Mouse (Mus musculus) CH12F3 (cell line): Measurements from ENCODE around the gene Stard13.

Experiments
- in situ Hi-C: fragments of 300-500 bp; cut with MboI; formaldehyde crosslinking; loops from 2 replicates; pipeline ENCODE4 v1.14.3; 2020; ENCODE audit warnings: low sequenced_read_pairs

Stard13 gene

GRCm38 (mm10) chr5:151230427-151230826, 3.2 kb downstream of the Stard13 start:
- in situ Hi-C loops: no loop called here

DNA sequence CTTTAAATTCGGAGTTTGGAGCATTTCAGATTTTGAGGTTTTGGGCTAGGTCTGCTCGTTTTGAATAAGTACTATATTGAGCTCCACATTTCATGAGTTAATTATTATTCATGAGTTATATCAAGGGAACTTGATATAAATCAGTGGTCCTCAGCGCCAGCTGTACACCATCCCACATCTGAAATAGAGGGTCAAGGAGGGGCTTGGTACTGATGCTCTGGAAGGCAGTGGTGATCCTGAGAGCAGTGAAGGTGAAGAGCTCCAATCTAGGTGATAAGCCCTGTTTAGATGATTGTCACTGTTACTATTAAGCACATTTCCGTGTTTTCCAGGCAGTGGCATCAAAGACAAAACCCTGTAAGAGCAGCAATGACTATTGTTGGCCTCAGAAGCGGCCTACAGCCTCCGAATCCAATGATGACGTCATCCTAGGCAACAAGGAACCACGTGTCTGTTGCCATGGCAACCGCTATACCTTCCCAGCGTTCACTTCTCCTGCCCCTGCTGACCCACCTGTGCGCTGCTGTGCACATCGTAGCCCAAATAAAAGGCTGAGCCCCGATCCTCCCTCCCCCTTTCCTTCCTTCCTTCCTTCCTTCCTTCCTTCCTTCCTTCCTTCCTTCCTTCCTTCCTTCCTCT, 5.2 kb downstream of the Stard13 start:
- in situ Hi-C loops: no loop called here

DNA sequence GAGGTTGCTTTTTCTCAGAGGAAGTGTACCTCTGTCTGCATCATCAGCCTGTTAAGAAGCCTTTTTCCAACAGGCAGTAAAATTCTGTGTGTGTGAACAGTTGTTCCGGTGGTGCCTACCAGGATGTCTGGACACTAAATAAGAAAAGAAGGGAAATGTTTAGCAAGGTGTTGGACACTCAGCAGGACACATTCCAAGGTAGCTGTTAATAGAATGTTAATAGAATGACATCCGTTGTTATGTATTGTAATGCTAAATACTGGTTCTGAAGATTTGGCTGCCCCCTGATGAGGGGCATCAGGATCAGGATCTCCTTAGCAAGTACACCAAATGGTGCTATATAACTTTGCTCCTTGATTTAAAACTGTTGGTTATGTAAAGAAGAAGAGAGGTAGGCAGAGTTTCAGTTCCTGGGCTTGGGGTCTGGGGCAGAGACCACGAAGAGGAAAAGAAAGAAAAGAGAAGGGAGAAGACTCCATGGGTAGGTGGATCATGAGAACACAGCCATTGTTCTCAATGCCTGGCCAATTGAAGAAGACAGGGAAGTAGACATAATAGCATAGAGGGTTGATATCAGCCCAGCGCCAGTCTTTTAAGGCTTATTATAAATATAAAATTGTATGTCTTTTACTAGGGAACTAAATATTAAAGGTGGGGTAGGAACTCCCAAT, 9.8 kb downstream of the Stard13 start:
- in situ Hi-C loops: no loop called here

DNA sequence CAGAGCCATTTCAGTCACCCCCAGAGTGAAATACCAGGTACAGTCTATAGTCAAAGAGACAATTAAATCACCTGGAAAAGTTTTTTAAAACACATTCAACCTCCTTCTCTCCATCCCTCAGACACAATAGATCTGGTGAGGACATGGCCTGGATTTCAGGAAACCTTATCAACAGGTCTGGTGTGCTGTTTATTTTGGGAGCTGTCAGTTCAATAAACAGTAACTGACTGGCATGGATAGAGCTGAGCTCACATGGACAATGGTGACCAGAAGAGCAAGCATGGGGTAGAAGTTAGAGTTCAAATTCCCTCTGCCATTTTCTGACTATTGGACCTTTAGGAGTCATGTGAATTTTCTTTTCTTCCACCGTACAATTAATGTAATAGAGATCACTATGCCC, 10.8 kb downstream of the Stard13 start:
- in situ Hi-C loops: no loop called here

- in situ Hi-C loops: no loop called here
Observed at GRCm38 (mm10) chr5:151218689-151219115, 14.9 kb downstream of the Stard13 start.

DNA sequence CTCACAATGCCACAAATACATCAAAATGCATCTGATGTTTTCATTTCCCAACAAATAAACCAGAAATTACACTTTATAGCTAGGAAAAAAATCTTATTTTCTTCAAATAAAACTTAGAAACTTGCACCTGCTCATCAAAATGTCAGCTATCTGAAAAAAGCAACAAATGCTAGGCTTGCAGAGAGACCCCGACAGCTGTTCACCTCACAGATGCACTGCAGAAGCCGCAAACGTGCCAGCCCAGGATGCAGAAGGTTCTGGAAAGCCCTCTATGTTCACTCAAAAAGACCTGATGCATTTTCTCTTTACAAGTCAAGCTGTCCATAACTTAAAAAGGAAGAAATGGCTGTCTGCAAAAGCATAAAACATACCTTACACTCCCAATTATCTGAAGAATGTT, 20.5 kb downstream of the Stard13 start:
- in situ Hi-C loops: no loop called here

GRCm38 (mm10) chr5:151210869-151211268, 22.8 kb downstream of the Stard13 start:
- in situ Hi-C loops: no loop called here

DNA sequence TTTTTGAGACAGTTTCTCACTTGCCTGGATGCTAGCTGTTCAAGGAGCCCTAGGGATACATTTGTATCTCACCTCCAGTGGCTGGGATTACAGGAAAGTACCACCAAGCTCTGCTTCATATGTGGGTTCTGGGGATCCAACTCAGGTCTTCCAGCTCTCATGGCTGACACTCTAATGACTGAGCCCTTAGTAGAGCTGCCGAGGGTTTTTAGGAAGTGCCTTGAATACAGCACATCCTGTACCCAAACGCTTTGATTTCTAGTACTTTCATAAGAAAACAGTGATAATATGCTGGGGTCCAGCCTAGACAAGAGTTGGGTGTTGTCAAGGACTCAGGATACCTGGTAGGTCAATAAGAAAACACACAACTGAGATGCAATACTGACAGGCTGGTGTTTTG, 23.6 kb downstream of the Stard13 start:
- in situ Hi-C loops: no loop called here

DNA sequence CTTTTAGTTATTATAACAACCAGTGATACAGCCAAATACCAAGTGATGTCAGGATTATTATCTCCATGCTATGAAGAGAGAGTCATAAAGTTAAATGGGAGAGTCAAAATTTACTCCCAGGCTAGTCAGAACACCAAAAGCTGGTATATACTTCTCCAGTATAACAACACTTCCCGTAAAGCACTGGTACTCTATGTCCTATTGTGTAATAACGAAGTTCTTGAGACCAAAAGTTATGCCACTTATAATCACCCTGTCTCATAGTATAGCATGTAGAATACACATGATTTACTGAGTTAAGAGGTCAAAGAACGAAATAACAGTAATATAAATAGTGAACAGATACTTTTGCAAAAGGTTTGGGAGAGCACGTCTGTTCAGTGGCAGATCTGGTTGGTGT, 28.6 kb downstream of the Stard13 start:
- in situ Hi-C loops: no loop called here

GRCm38 (mm10) chr5:151202925-151203324, 30.7 kb downstream of the Stard13 start:
- in situ Hi-C loops: no loop called here

DNA sequence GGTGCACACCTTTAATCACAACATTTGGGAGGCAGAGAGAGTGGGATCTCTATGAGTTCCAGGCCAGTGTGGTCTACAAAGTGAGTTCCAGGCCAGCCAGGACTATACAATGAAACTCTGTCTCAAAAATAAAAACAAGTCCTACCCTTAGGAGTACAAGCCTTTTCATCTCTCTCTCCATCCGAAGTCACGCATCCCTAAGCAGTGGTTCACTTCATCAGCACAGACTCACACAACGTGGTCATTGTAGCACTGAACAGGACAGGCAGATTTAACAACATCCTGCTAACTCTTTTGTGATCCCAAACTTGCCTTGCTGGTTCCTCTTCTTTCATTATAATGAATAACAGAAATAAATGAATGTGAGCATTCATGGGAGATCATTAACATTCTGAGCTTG, 32.4 kb downstream of the Stard13 start:
- in situ Hi-C loops: no loop called here

GRCm38 (mm10) chr5:151199235-151199634, 34.4 kb downstream of the Stard13 start:
- in situ Hi-C loops: no loop called here

- in situ Hi-C loops: no loop called here
Observed at GRCm38 (mm10) chr5:151196603-151197272, 36.9 kb downstream of the Stard13 start.

- in situ Hi-C loops: no loop called here
Observed at GRCm38 (mm10) chr5:151193885-151194520, 39.6 kb downstream of the Stard13 start.

- in situ Hi-C loops: no loop called here
Observed at GRCm38 (mm10) chr5:151192266-151192665, 41.4 kb downstream of the Stard13 start.

GRCm38 (mm10) chr5:151190764-151191163, 42.9 kb downstream of the Stard13 start:
- in situ Hi-C loops: no loop called here

DNA sequence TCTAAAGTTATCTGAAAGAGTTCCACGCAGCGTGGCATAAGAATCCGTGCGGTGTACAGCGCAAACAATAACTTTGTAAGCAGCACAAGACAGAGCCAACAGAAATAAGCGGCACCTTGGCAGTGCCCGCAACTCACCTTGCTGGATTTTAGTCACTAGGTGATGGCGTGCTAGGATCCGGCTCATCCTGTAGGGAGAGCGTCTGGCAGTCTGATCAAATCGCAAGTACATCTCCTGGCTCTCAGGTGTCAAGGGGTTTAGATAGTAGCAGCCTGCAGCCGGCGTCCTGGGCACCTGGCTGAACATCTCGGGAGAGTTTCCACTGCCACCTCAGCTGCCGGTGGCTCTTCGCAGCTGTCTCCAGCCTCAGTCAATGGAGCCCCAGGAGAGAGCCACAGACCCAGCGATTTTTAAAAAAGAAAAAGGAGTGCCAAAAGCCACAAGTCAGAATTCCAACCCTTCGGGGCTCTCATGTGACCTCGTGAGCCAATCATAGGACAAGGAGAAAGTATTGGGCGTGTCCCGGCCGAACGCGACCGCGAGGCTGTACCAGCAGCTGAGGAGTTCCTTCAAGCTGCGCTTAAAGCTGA, 43.8 kb downstream of the Stard13 start:
- in situ Hi-C loops: no loop called here

DNA sequence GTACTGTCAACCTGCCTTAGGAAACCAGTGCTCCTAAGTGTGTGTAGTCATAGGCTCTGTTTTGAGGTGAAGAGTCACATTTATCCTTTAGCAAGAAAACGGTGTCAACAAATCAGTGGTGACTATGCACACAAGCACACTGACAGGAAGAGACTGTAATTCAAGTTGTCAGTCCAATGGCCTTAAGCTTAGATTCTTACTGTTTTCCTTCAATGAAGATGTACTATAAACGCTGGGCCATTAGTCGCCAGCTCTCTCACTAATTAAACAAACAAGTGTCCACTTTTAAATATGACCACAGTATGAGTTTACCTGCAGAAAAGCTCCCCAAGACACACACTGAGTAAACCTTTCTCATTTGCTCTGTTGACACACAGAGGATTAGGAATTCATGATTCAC, 44.3 kb downstream of the Stard13 start:
- in situ Hi-C loops: no loop called here

DNA sequence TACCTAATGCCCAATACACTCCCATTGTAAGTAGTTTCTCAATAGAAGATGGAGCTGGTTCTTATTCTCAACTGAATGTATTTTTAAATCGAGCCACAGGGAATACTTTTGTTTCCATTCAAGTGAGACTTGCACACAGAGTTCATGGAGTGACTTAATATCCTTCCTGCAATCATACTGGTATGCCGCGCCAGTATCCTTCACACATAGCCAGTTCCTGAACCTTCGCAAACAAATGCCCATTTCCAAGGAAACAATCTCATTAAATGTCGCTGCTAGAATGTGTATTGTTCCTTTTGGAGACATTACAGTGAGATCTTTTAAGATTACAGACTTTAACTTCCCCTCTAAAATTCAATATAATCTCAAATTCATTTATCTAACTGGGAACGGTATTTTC, 45.0 kb downstream of the Stard13 start:
- in situ Hi-C loops: no loop called here

DNA sequence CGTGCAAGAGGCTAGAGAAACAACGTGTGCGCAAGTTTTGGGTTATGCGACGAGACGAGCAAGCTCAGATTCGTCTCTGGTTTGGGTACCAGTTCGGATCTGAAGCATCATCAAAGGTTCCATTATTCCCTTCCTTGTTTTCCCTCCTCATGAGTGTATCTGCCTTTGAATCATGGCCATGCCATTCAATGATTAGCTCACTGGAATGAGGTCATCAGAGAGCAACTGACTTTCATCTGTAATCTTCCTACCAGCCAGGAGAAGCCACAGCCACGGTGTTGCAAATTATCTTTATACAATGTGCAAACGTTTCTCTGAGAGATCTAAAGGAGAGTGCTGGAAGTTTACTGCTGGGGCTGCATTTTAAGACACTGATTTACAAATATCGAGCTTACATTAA, 46.3 kb downstream of the Stard13 start:
- in situ Hi-C loops: no loop called here

GRCm38 (mm10) chr5:151185286-151185856, 48.3 kb downstream of the Stard13 start:
- in situ Hi-C loops: no loop called here
